Mouse (Mus musculus) forebrain, embryonic 11.5 days (tissue): ENCODE data around the gene Ctrb1. TPM values are rescaled to one million over a fixed set of nuclear protein-coding genes. Genes with fewer than 3 reads are reported as not detected.

Experiments
- ATAC-seq: fragments of 200-750 bp; cut with Nextera tagmentation; replicated peaks from 2 replicates; pipeline ENCODE4 v1.8.0; 2017; ENCODE audit warnings: moderate TSS enrichment; ENCODE audit not compliant: low FRiP score
- DNase-seq: peaks from one replicate; pipeline ENCODE4 v3.0.0-alpha.2; 2017; ENCODE audit warnings: low spot score
- H3K27ac ChIP-seq: fragments of 300-500 bp; sonication (generic); 2 replicates; pipeline ENCODE4 v1.5.1; 2014; ENCODE audit warnings: low read depth, low read length
- H3K27me3 ChIP-seq: fragments of 300-500 bp; sonication (generic); 2 replicates; pipeline ENCODE4 v1.6.1; 2014; ENCODE audit warnings: mild to moderate bottlenecking, low read length, mixed read lengths; ENCODE audit not compliant: control insufficient read depth, insufficient read depth
- H3K36me3 ChIP-seq: fragments of 300-500 bp; sonication (generic); 2 replicates; pipeline ENCODE4 v1.6.1; 2014; ENCODE audit warnings: mild to moderate bottlenecking, low read length, moderate library complexity, mixed read lengths; ENCODE audit not compliant: control insufficient read depth, insufficient read depth
- H3K4me1 ChIP-seq: fragments of 300-500 bp; sonication (generic); replicated peaks from 2 replicates; pipeline ENCODE4 v1.6.1; 2014; ENCODE audit warnings: low read length, mixed read lengths; ENCODE audit not compliant: control insufficient read depth, insufficient read depth
- H3K4me2 ChIP-seq: fragments of 300-500 bp; sonication (generic); 2 replicates; pipeline ENCODE4 v1.6.1; 2014; ENCODE audit warnings: low read depth, mild to moderate bottlenecking, low read length, moderate library complexity, mixed read lengths; ENCODE audit not compliant: severe bottlenecking
- H3K4me3 ChIP-seq: fragments of 300-500 bp; sonication (generic); 2 replicates; pipeline ENCODE4 v1.5.1; 2014; ENCODE audit warnings: low read depth, low read length
- H3K9ac ChIP-seq: fragments of 300-500 bp; sonication (generic); 2 replicates; pipeline ENCODE4 v1.6.1; 2014; ENCODE audit warnings: low read length
- H3K9me3 ChIP-seq: fragments of 300-500 bp; sonication (generic); 2 replicates; pipeline ENCODE4 v1.6.1; 2016; ENCODE audit warnings: low read length, mixed read lengths; ENCODE audit not compliant: control insufficient read depth
- WGBS: fragments of 180-500 bp; shearing (Covaris S2); extraction: QIAGEN DNeasy Blood & Tissue Kit; methylation state at CpG from one replicate; pipeline ENCODE4 v1.1.7; 2014; 5-methylcytosine and 5-hydroxymethylcytosine counted together
- microRNA-seq: library from miRNA; unstranded; fragments of <30 nt; microRNA quantifications from one replicate; pipeline ENCODE4, GENCODE M21; 2016; ENCODE audit not compliant: insufficient number of aligned reads
- polyA plus RNA-seq: library from polyadenylated mRNA; unstranded; fragments of >200 nt; fragmentation: Nextera tagmentation; extraction: Ambion mirVana; gene quantifications from 2 replicates; pipeline ENCODE4 v1.2.1, GENCODE M21; 2014

The Ctrb1 gene
- polyA plus RNA-seq, 1 experiment from 2014 or later, result not detected

DNA sequence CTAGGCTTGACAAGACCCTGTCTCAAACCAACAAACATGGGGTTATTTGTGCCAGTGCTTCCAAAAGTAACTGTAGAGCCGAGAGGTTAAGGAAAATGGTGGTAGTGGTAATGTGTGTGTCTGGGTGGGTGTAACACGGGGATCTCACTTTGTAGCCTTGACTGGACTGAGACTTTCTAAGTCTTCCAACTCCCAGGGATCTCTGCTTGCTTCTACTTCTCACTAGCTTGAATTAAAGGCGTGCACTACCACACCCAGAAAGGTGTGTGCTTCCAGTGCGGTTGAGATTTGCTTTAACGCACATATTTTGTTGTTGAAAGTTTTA, 47.9 kb downstream of the Ctrb1 start:
- DNase-seq, result no peak
- Histone ChIP-seq H3K9me3 (no peaks in the 10 kb centered on the region), H3K4me1 (no peaks in the 10 kb centered on the region), H3K36me3 (no peaks in the 10 kb centered on the region), H3K9ac (peak overlapping the region; percentile 81), H3K4me2 (peak overlapping the region; percentile 47), H3K27me3 (no peaks in the 10 kb centered on the region), H3K27ac (no peak overlapping the region), H3K4me3 (peak overlapping the region; percentile 65)
- peak; percentile 49 for ATAC-seq
- 19% methylated on average over 5 of the region's 5 CpGs for WGBS

DNA sequence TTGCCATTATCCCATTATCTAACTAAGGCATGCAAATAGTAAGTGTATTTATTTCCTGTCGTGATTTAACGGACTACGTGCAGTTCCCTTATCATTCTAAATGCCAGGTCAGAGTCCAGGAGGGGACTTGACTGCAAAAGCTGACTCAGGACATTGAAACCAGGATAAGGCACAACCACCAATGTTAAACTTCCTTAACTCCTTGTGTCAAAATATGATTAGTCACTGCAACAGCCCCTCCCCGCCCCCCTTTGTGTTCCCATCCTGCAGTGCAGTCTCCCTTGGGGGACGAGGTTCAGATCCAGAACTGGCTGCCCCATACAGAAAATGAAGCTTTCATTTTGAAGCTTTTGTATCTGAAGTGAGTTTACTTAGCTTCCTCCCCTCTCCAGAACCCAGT, 48.3 kb downstream of the Ctrb1 start:
- Histone ChIP-seq H3K27ac (no peak overlapping the region), H3K9me3 (no peaks in the 10 kb centered on the region), H3K4me2 (peak overlapping the region; percentile 47; the same call in 1 of the 2 replicates), H3K9ac (peak overlapping the region; percentile 81), H3K4me3 (no peak overlapping the region), H3K27me3 (no peaks in the 10 kb centered on the region), H3K36me3 (no peaks in the 10 kb centered on the region), H3K4me1 (no peaks in the 10 kb centered on the region)
- no peak for ATAC-seq
- DNase-seq, result no peak
- 62% methylated on average over 5 of the region's 5 CpGs for WGBS

DNA sequence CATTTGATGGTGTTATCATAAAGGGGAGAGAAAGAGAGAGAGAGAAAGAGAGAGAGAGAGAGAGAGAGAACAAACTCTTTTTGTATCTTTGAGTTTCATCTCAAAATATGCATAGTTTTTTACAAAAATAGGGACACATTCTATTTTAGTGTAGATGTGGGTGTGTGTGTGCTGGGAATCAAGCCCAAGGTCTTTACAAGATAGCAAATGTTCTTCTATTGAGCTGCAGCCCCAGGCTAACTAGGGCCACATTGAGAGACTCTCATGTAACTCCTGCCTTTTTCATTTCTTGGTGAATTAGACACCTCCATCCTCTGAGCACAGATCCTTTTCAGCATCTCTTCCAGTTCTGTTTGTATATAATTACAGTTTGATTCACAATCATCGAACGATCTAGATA, 49.7 kb downstream of the Ctrb1 start:
- no peaks in the 10 kb centered on the region for H3K9me3 ChIP-seq
- no peaks in the 10 kb centered on the region for H3K27me3 ChIP-seq
- H3K4me1 ChIP-seq, result no peaks in the 10 kb centered on the region
- no peak for DNase-seq
- no peaks in the 10 kb centered on the region for H3K36me3 ChIP-seq
- H3K4me2 ChIP-seq, result no peak overlapping the region
- no peak overlapping the region for H3K9ac ChIP-seq
- no peak overlapping the region for H3K27ac ChIP-seq
- 94% methylated on average over 2 of the region's 2 CpGs for WGBS
- no peak overlapping the region for H3K4me3 ChIP-seq
- no peak for ATAC-seq

DNA sequence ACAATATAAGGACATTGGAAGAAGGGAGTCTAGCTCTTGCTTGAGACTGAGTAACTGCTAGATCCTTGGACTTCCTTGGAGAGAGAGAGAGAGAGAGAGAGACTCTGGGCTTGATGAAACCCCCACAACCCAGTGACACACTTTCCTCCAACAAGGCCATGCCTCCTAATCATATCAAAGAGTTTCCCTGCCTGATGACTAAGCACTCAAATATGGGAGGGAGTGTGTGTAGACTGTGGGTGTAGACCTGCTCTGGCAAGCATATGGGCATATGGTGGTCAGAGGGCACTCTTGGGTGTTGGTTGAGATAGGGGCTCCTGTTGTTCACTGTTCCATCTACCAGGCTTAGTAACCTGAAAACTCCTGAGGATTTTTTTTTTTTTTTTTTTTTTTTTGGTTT, 52.7 kb downstream of the Ctrb1 start:
- H3K4me3 ChIP-seq, result no peak overlapping the region
- DNase-seq (no peak), ATAC-seq (no peak)
- no peaks in the 10 kb centered on the region for H3K9me3 ChIP-seq
- H3K4me1 ChIP-seq, result no peaks in the 10 kb centered on the region
- no peak overlapping the region for H3K9ac ChIP-seq
- no peaks in the 10 kb centered on the region for H3K27me3 ChIP-seq
- H3K27ac ChIP-seq, result no peak overlapping the region
- H3K36me3 ChIP-seq, result no peaks in the 10 kb centered on the region
- no peak overlapping the region for H3K4me2 ChIP-seq

Small RNA genes within 50 kb of the gene (microRNA-seq; reads per million reads assigned to microRNA genes)
- not detected for gene Mir7076

Other genes starting within 250 kb of the Ctrb1 start
- gene Wdr59, start 168.9 kb downstream of the Ctrb1 start, polyA plus RNA-seq, result 3.4 and 3.7 TPM in 2 replicates
- gene Znrf1, start 154.9 kb downstream of the Ctrb1 start, polyA plus RNA-seq, result 64.1 and 71.5 TPM in 2 replicates
- gene Ldhd, start 60.6 kb downstream of the Ctrb1 start, polyA plus RNA-seq, result 0.11 and 0.27 TPM in 2 replicates
- 21.8 and 25.0 TPM in 2 replicates for gene Zfp1, start 47.6 kb downstream of the Ctrb1 start, polyA plus RNA-seq
- 60.1 and 60.8 TPM in 2 replicates for gene Bcar1, start 52.8 kb upstream of the Ctrb1 start, polyA plus RNA-seq
- 196 and 206 TPM in 2 replicates for gene Cfdp1, start 163.3 kb upstream of the Ctrb1 start, polyA plus RNA-seq
- gene Tmem170, start 185.7 kb upstream of the Ctrb1 start, polyA plus RNA-seq, result 8.5 and 11.1 TPM in 2 replicates
- gene Chst5, start 219.4 kb upstream of the Ctrb1 start, polyA plus RNA-seq, result 1.9 and 2.2 TPM in 2 replicates
- 19.9 and 22.2 TPM in 2 replicates for gene Tmem231, start 242.9 kb upstream of the Ctrb1 start, polyA plus RNA-seq
- 272 and 278 TPM in 2 replicates for gene Gabarapl2, start 249.7 kb upstream of the Ctrb1 start, polyA plus RNA-seq